Mouse (Mus musculus): ENCODE measurements at regions not wholly inside any gene's neighbourhood (a gene's known extent, or its start where the extent isn't known, plus 50 kb on each side); places are given as distances from the start of the nearest gene placed in this dataset.

DNA sequence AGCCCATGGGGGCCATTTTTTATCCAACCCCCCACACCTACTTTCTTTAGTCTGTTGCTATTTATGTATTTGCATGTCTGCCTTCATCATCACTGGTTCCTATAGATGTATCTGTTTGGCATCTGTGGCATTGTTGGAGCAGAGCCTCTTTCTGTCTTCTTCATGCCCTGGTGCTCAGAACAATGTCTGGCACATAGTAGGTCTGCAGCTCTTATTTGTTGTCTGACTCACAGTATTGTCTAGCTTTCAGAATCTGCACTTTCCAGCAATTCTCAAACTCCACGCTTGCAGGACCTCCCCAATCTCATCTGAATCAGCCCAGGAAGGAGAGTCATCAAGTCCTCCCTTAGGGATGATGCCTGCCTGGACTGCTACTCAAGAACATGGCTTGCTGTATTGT is 82.9 kb upstream of the Aldh1b1 start:
- TF ChIP-seq CTCF (IDR thresholded peaks at IDR 0.05; ENCODE audit: low read depth) (no peak), EP300 (optimal IDR thresholded peaks at IDR 0.05) (no peak)

Data from stomach, postnatal 0 days (tissue).